Mouse (Mus musculus) ES-Bruce4 (cell line): Measurements from ENCODE around the gene Narf.

ENCODE experiments used
- CTCF ChIP-seq: IDR thresholded peaks from one replicate; pipeline ENCODE4 v1.8.1; 2011; ENCODE audit warnings: low read depth, low read length
- POLR2A ChIP-seq: IDR thresholded peaks from one replicate; pipeline ENCODE4 v1.8.1; 2011; ENCODE audit warnings: low read length; ENCODE audit not compliant: insufficient read depth

DNA sequence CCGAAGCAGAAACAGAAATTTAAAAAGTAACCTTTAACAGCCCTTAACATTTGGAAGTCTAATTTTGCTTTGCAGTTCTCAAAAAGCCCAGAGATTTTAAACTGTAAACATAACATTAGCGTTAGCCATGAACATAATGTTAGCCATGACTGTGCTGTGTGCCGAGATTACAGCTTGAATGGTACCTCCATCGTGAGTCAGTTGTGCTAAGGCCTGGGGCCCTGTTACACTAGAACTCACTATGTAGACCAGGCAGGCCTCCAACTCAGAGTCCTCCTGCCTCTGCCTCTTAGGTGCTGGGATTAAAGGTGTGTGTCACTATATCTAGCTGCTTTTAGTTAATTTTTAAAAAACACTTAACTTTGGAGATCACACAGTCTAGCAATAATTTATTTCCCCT, 5.9 kb upstream of the Narf start:
- TF ChIP-seq POLR2A (no peak), CTCF (no peak)
